Mouse (Mus musculus) liver, embryonic 14.5 days (tissue): ENCODE results near the gene Apoh.

Experiments
- CTCF ChIP-seq: IDR thresholded peaks from 2 replicates; pipeline ENCODE4 v1.5.1; 2016; ENCODE audit warnings: antibody characterized with exemption, low read depth, control low read depth
- EP300 ChIP-seq: IDR thresholded peaks from 2 replicates; pipeline ENCODE4 v1.6.1; 2016; ENCODE audit warnings: antibody characterized with exemption, low read depth

- TF ChIP-seq EP300: no peak
- no peak for TF ChIP-seq CTCF
Observed at GRCm38 (mm10) chr11:108385666-108386024, 42.5 kb downstream of the Apoh start.
